Mouse (Mus musculus): Measurements from ENCODE around the gene a. TPM values are rescaled to one million over a fixed set of nuclear protein-coding genes. Genes with fewer than 3 reads are reported as not detected.
"Not testable (repeated sequence)": the region's sequence is repeated elsewhere in the genome, so short reads cannot be mapped to it uniquely, and the experiment has no call there.

Gene a
- polyA plus RNA-seq, 1 experiment from 2014 or later = 0.94 TPM

DNA sequence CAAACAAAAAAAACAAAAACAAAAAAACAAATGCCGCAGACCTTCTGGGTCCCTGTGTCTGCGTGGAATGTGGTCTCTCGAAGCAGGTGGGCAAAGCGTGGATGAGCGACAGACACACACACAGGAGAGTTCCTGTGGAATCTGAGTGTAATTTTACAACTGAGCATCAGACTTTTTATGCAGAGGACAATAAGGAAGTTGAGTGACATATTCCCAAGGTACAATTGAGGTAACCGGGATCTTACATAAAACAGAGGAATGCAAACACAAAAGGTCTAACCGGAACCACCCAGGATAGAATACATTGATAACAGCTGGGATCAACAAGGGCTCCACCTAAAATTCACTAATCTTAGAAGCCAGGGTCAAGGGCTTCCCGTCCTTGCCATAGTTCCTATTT, 107.8 kb downstream of the a start:
- H3K9ac ChIP-seq (replicated peaks; ENCODE audit: low read depth, low read length); H3K27me3 ChIP-seq (replicated peaks; ENCODE audit: control insufficient read depth, insufficient read depth, low read length); H3K36me3 ChIP-seq (ENCODE audit: control insufficient read depth, insufficient read depth); H3K4me1 ChIP-seq (replicated peaks; ENCODE audit: control insufficient read depth, insufficient read depth, low read length); H3K4me3 ChIP-seq (replicated peaks; ENCODE audit: low read length); H3K4me2 ChIP-seq (ENCODE audit: low read length); H3K9me3 ChIP-seq (ENCODE audit: control insufficient read depth, low read length); ATAC-seq; H3K27ac ChIP-seq (ENCODE audit: low read length): not testable (repeated sequence)
- WGBS = 92% methylated on average over 8 of the region's 8 CpGs

DNA sequence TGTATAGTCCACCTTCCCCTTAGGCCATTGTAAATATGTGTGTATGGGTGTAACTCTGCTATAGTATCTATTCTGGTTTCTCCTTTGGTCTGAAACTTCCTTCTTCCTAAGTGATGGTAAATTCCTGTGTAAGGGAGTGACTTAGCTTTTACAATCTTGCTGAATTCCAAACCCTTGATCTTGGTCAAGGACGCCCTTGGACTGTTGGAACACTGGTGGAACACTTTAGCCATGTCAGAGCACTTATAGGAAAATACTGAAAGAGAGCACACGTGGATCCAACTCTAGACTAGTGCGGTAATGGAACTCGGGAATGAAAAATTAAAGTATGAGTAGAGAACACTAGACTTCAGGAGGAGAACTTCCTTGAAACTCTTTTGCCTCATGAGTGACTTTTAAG, 108.2 kb downstream of the a start:
- not testable (repeated sequence) for H3K4me1 ChIP-seq (replicated peaks; ENCODE audit: control insufficient read depth, insufficient read depth, low read length); H3K36me3 ChIP-seq (ENCODE audit: control insufficient read depth, insufficient read depth); H3K4me3 ChIP-seq (replicated peaks; ENCODE audit: low read length); H3K27ac ChIP-seq (ENCODE audit: low read length); ATAC-seq; H3K27me3 ChIP-seq (replicated peaks; ENCODE audit: control insufficient read depth, insufficient read depth, low read length); H3K4me2 ChIP-seq (ENCODE audit: low read length); H3K9me3 ChIP-seq (ENCODE audit: control insufficient read depth, low read length); H3K9ac ChIP-seq (replicated peaks; ENCODE audit: low read depth, low read length)
- WGBS = 82% methylated on average over 4 of the region's 4 CpGs

DNA sequence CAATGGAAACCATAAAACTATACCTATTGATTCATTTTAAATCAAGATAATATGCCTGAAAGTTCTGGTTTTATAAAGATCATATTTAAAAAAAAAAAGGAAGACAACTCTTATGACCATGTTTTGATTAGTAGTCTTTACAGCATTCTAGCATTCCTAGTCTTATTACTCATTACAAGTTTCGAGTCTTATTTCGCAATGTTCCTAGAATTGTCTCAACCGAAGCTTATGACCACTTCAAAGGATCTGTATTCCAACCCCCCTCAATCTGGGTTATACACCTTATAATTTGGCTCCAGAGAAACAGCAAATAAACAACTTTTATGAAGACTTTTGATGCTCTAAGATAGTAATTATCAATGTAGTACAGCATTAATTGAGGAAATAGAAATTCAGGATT, 110.9 kb downstream of the a start:
- no peak overlapping the region for H3K27ac ChIP-seq (ENCODE audit: low read length)

DNA sequence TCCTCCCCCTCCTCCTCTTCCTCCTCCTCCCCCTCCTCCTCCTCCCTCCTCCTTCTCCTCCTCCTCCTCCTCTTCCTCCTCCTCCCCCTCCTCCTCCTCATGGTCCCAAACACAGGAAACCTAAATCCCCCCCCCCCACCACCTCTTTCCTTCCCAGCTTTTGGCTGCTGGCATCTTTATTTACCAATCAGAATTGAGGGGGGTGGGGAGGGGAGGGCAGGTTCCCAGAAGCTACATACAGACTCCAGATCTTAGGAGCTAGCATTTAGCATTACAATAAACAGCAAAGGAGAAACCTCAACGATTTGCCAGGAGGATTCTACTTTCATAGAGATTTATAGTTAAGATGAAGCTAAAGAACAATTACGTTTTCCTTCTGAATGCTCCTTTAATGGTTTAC, 114.6 kb downstream of the a start:
- 48% methylated on average over 2 of the region's 2 CpGs for WGBS
- ATAC-seq = no peak

More for the DNA sequence above, 110.9 kb downstream of the a start:
- H3K9me3 ChIP-seq (ENCODE audit: control insufficient read depth, low read length) = no peaks in the 10 kb centered on the region
- 0 out of 2 replicates have a peak, but pooled peaks cover 2% of the 10 kb centered on the region for H3K27me3 ChIP-seq (replicated peaks; ENCODE audit: control insufficient read depth, insufficient read depth, low read length)
- no peaks in the 10 kb centered on the region for H3K4me1 ChIP-seq (replicated peaks; ENCODE audit: control insufficient read depth, insufficient read depth, low read length)
- no peak overlapping the region for H3K4me3 ChIP-seq (replicated peaks; ENCODE audit: low read length)
- H3K36me3 ChIP-seq (ENCODE audit: control insufficient read depth, insufficient read depth) = no peaks in the 10 kb centered on the region
- no peak overlapping the region for H3K4me2 ChIP-seq (ENCODE audit: low read length)
- H3K9ac ChIP-seq (replicated peaks; ENCODE audit: low read depth, low read length) = no peak overlapping the region
- 92% methylated on average over 3 of the region's 3 CpGs for WGBS
- ATAC-seq = no peak

DNA sequence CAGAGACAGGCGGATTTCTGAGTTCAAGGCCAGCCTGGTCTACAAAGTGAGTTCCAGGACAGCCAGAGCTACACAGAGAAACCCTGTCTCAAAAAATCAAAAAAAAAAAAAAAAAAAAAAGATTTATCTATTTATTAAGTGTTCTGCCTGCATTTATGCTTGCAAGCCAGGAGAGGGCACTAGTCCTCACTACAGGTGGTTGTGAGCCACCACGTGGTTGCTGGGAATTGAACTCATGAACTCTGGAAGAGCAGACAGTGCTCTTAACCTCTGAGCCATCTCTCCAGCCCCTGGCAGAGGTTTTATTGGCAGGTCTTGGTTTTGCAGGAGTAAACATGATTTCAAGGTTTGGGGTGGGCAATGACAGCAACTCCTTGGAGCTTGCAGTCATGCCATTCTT, 117.0 kb downstream of the a start:
- H3K4me3 ChIP-seq (replicated peaks; ENCODE audit: low read length); H3K4me2 ChIP-seq (ENCODE audit: low read length); ATAC-seq; H3K36me3 ChIP-seq (ENCODE audit: control insufficient read depth, insufficient read depth); H3K27me3 ChIP-seq (replicated peaks; ENCODE audit: control insufficient read depth, insufficient read depth, low read length); H3K27ac ChIP-seq (ENCODE audit: low read length); H3K9ac ChIP-seq (replicated peaks; ENCODE audit: low read depth, low read length); H3K4me1 ChIP-seq (replicated peaks; ENCODE audit: control insufficient read depth, insufficient read depth, low read length); H3K9me3 ChIP-seq (ENCODE audit: control insufficient read depth, low read length): not testable (repeated sequence)
- WGBS = 50% methylated on average over 2 of the region's 2 CpGs

More for the DNA sequence above, 114.6 kb downstream of the a start:
- Histone ChIP-seq H3K4me2 (ENCODE audit: low read length) (no peak overlapping the region), H3K27me3 (replicated peaks; ENCODE audit: control insufficient read depth, insufficient read depth, low read length) (no peaks in the 10 kb centered on the region), H3K4me1 (replicated peaks; ENCODE audit: control insufficient read depth, insufficient read depth, low read length) (no peaks in the 10 kb centered on the region), H3K9ac (replicated peaks; ENCODE audit: low read depth, low read length) (no peak overlapping the region), H3K4me3 (replicated peaks; ENCODE audit: low read length) (no peak overlapping the region), H3K27ac (ENCODE audit: low read length) (no peak overlapping the region), H3K9me3 (ENCODE audit: control insufficient read depth, low read length) (no peaks in the 10 kb centered on the region), H3K36me3 (ENCODE audit: control insufficient read depth, insufficient read depth) (no peaks in the 10 kb centered on the region)

DNA sequence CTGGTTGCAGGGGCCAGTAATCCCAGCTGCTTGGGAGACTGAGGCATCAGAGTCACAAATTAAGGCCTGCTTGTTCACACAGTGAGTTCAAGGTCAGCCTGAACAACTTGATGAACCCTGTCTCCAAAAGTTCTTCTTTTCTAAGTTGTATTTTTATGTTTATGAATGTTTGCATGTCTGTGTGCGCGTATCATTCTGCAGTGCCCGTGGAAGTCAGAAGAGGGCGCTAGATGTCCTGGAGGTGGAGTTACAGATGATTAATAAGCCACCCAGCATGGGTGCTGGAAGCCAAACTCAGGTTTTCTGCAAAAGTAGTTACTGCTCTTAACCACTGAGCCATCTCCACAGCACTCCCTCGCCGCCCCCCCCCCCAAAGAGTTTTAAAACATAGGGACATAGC, 118.6 kb downstream of the a start:
- Histone ChIP-seq H3K27me3 (replicated peaks; ENCODE audit: control insufficient read depth, insufficient read depth, low read length) (no peaks in the 10 kb centered on the region), H3K4me1 (replicated peaks; ENCODE audit: control insufficient read depth, insufficient read depth, low read length) (no peaks in the 10 kb centered on the region), H3K27ac (ENCODE audit: low read length) (no peak overlapping the region), H3K9me3 (ENCODE audit: control insufficient read depth, low read length) (no peaks in the 10 kb centered on the region), H3K36me3 (ENCODE audit: control insufficient read depth, insufficient read depth) (no peaks in the 10 kb centered on the region), H3K4me3 (replicated peaks; ENCODE audit: low read length) (no peak overlapping the region), H3K4me2 (ENCODE audit: low read length) (no peak overlapping the region), H3K9ac (replicated peaks; ENCODE audit: low read depth, low read length) (no peak overlapping the region)
- 76% methylated on average over 6 of the region's 6 CpGs for WGBS
- no peak for ATAC-seq

DNA sequence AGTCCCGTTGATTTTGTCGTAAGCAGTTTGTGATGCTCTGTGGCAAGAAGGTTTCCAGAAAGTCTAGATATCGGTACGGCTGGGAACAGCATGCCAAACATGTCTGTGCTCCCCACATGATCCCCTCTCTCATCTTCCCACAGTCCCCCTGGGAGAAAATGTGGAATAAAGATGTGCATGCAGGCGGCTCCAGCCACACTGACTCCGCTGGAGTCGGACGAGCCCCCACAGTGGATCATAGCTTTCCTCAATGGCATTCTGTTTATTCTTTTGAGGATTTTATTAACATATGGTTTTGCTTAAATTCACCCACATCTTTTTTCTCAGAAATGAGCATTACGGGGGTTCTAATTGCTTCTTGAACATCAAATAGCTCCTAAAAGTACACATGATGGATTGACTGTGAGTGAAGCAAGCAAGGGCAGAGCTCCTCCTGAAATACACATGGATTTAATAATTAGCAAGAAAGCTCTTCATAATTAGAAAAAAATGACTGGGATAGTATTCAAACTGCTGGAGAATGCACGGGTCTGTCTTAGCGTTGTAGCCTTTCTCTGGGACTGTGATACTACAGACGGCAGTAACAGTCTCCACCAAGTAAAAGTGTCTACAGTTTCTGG, 124.8 kb downstream of the a start:
- no peak overlapping the region for H3K4me3 ChIP-seq (replicated peaks; ENCODE audit: low read length)
- H3K4me1 ChIP-seq (replicated peaks; ENCODE audit: control insufficient read depth, insufficient read depth, low read length) = no peaks in the 10 kb centered on the region
- no peaks in the 10 kb centered on the region for H3K27me3 ChIP-seq (replicated peaks; ENCODE audit: control insufficient read depth, insufficient read depth, low read length)
- ATAC-seq = no peak
- H3K9me3 ChIP-seq (ENCODE audit: control insufficient read depth, low read length) = no peaks in the 10 kb centered on the region
- 87% methylated on average over 12 of the region's 12 CpGs for WGBS
- H3K27ac ChIP-seq (ENCODE audit: low read length) = no peak overlapping the region
- H3K36me3 ChIP-seq (ENCODE audit: control insufficient read depth, insufficient read depth) = no peaks in the 10 kb centered on the region
- no peak overlapping the region for H3K9ac ChIP-seq (replicated peaks; ENCODE audit: low read depth, low read length)
- H3K4me2 ChIP-seq (ENCODE audit: low read length) = no peak overlapping the region

DNA sequence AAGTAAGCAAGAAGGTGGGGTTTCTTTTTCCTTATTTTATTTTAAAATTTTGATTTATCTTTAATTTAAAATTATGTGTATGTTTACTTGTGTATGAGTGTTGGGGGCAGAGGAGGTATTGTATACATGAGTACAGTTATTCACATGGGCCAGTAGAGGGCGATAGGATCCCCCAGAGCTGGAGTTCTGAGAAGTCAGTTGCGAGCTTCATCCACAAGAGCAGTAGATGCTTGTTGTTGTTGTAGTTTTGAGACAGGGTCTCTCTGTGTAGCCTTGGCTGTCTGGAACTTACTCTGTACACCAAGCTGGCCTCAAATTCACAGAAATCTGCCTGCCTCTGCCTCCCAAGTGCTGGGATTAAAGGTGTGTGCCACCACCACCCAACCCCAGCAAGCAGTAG, 125.3 kb downstream of the a start:
- H3K4me1 ChIP-seq (replicated peaks; ENCODE audit: control insufficient read depth, insufficient read depth, low read length) = no peaks in the 10 kb centered on the region
- no peaks in the 10 kb centered on the region for H3K27me3 ChIP-seq (replicated peaks; ENCODE audit: control insufficient read depth, insufficient read depth, low read length)
- no peaks in the 10 kb centered on the region for H3K36me3 ChIP-seq (ENCODE audit: control insufficient read depth, insufficient read depth)
- no peak overlapping the region for H3K4me2 ChIP-seq (ENCODE audit: low read length)
- H3K27ac ChIP-seq (ENCODE audit: low read length) = no peak overlapping the region
- 8% methylated on average over 2 of the region's 2 CpGs for WGBS
- no peak for ATAC-seq
- no peak overlapping the region for H3K4me3 ChIP-seq (replicated peaks; ENCODE audit: low read length)
- no peaks in the 10 kb centered on the region for H3K9me3 ChIP-seq (ENCODE audit: control insufficient read depth, low read length)
- H3K9ac ChIP-seq (replicated peaks; ENCODE audit: low read depth, low read length) = no peak overlapping the region

DNA sequence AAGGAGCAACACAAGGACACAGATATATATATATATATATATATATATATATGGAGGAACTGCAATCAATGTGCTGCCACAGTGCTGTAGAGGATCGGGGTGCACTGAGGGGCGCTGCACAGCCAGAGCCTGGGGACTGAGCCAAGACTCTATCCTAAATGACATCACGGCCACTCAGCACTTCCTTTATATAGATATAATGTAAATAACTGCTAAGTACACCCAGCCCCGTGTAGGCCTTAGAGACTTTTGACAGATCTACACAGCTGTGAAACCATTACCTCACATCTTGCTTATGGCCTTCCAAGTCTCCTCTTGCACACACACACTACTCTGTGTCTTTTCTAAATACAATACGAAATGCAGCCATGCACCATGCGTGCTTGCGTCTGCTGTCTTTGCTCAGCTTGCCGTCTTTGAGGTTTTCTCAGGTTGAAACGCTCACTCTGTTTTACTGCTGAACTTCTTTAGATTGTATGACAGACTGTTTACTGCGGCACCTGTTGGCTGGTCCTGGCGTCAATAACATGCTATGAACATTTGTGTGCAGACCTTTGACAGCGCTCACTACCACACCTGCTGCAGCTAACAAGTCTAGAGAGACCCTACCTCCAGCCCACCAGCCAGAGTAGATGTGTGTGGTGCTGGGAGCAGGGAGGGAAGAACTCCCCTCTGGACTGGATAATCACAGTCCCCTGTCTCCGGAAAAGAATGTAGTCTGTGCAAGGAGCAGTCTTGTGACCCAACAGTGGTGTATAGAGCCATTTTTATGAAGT, 126.9 kb downstream of the a start:
- H3K27me3 ChIP-seq (replicated peaks; ENCODE audit: control insufficient read depth, insufficient read depth, low read length) = no peaks in the 10 kb centered on the region
- H3K4me2 ChIP-seq (ENCODE audit: low read length) = no peak overlapping the region
- 78% methylated on average over 13 of the region's 13 CpGs for WGBS
- no peaks in the 10 kb centered on the region for H3K4me1 ChIP-seq (replicated peaks; ENCODE audit: control insufficient read depth, insufficient read depth, low read length)
- no peaks in the 10 kb centered on the region for H3K36me3 ChIP-seq (ENCODE audit: control insufficient read depth, insufficient read depth)
- no peaks in the 10 kb centered on the region for H3K9me3 ChIP-seq (ENCODE audit: control insufficient read depth, low read length)
- no peak overlapping the region for H3K4me3 ChIP-seq (replicated peaks; ENCODE audit: low read length)
- H3K27ac ChIP-seq (ENCODE audit: low read length) = no peak overlapping the region
- ATAC-seq = no peak
- H3K9ac ChIP-seq (replicated peaks; ENCODE audit: low read depth, low read length) = no peak overlapping the region

Measured in forebrain, embryonic 16.5 days (tissue).